Mouse (Mus musculus): ENCODE results near the gene Gm20532.

Gm20532 gene

DNA sequence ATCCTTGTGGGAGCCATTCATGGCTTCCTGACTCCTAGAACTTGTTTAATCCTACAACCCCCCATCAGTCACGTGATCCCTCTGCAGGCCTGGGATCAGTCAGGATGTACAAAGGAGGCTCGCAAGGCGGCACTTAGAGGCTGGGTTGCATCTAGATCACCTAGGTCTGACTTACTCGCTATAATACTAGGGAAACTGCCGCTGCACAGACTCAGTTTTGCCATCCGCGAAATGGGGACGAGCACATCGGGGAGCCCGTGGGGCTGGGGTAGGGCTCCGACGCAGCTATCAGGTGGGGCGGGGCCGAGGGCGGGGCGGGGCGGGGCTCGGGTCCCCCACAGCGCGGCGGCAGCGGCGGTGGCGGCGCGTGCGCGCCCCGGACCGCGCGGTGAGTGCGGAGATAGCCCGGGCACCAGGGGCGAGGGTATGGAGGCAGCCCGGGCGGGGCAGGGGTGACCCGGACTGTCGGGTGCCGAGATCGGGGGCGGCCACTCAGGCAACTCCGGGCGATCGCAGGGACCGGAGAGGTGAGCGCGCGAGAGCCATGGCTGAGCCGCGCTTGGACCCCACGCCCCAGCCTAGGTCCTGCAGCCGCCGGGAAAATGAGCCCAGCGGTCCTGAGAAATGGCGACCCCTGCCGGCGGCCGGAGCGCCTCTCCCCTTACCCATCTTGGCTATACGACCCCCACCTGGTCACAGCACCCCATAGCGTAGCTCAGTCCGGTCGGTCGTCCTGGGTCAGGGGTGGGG lies at the start of gene Gm20532:
Gene Gm20532 (plus strand): TSS at position 346 of the 750 bp plus-strand sequence.
- no peaks in the 10 kb centered on the region for H3K27me3 ChIP-seq (ENCODE audit: control insufficient read depth, insufficient read depth, low read length, poor library complexity, severe bottlenecking)
- H3K36me3 ChIP-seq (ENCODE audit: control insufficient read depth, insufficient read depth, low read length, poor library complexity, severe bottlenecking): no peaks in the 10 kb centered on the region
- DNase-seq (ENCODE audit: low read depth, low spot score): peak; percentile 51

DNA sequence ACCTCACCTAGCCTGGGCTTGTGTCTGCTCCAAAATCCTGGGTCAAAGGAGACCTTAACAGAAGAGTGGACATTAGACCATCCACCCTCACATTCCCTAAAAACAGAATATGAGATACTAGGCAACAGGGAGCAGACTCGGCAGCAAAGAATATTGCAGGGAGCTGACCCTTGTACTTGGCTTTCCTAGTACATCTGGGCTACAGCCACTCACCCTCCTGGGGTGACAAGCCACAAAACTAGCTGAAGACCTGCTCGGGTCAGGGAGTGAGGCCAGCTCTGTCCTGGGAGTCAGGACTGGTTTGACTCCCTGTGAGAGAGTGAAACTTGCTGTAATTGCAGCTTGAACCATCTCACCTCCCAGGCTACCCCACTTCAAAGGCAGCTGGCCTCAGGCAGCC lies 46.9 kb upstream of the Gm20532 start:
- DNase-seq (ENCODE audit: low read depth, low spot score): no peak
- no peaks in the 10 kb centered on the region for H3K27me3 ChIP-seq (ENCODE audit: control insufficient read depth, insufficient read depth, low read length, poor library complexity, severe bottlenecking)
- H3K36me3 ChIP-seq (ENCODE audit: control insufficient read depth, insufficient read depth, low read length, poor library complexity, severe bottlenecking): no peaks in the 10 kb centered on the region

DNA sequence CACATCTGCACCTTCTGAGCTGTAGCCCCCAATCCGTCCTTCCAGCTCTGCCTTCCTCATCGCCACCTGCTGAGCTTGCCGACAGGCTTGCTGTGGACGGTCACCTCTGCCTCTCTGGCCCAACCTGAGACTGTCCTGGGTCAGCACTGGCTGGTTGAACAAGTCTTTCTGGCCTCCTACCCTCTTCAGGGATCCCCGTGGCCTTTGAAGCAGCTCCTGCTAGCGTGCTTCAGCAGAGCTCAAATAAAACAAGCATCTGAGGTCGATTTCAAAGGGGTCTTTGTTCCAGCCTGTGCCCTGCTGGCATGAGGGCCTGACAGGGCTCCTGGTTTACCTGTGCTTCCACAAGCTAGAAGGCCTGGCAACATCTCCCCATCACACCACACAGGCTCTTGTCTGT lies 45.7 kb upstream of the Gm20532 start:
- DNase-seq (ENCODE audit: low read depth, low spot score): no peak
- no peaks in the 10 kb centered on the region for H3K36me3 ChIP-seq (ENCODE audit: control insufficient read depth, insufficient read depth, low read length, poor library complexity, severe bottlenecking)
- H3K27me3 ChIP-seq (ENCODE audit: control insufficient read depth, insufficient read depth, low read length, poor library complexity, severe bottlenecking): no peaks in the 10 kb centered on the region

DNA sequence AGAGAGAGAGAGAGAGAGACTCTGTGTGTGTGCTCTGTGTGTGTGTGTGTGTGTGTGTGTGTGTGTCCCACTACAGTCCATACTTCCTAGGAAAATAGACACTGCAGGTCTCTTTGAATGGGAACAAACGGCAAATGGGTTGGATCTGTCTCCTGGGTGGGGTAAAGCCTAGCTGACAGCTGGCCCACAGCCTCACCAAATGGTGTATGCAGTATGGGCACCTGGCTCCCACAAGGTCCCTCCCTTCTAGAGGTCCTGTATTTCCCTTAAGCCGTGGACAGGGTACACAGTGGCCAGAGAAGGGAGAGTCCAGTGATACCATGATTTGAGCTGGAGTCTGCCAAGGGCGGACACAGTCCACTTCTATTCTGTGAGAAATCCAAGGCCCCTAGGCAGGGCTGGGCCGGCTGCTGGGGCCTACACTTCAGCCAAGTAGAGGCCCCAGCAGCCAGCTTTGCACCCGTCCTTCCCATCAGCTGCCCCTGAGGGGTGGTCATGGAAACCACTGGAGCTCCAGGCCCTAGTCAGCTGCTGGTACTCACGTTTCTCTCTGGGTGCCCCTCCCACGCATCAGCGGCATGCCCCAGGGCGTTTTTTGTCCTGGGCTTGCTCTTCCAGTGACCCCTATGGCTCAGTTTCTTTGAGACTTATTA lies 45.1 kb upstream of the Gm20532 start:
- DNase-seq (ENCODE audit: low read depth, low spot score): no peak
- Histone ChIP-seq H3K36me3 (ENCODE audit: control insufficient read depth, insufficient read depth, low read length, poor library complexity, severe bottlenecking) (no peaks in the 10 kb centered on the region), H3K27me3 (ENCODE audit: control insufficient read depth, insufficient read depth, low read length, poor library complexity, severe bottlenecking) (no peaks in the 10 kb centered on the region)

DNA sequence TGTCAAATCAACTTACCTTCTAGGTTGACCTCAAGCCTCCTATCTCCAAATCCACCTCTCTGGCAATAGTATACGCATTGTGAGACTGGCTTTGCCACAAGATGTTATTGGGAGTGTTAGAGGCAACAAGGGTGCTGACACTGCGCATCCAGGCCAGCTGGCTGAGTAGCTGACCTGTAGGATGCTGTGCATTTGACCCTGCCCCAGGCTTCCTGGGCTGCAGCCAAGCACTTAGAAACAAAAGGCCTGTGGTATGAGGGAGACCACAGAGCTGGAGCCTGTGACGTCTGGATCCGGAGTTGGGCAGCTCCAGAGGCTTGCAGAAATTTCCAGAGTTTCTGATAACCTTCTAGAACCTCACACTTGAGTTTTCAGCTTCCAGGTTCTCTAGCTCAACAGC lies 43.3 kb upstream of the Gm20532 start:
- Histone ChIP-seq H3K36me3 (ENCODE audit: control insufficient read depth, insufficient read depth, low read length, poor library complexity, severe bottlenecking) (no peaks in the 10 kb centered on the region), H3K27me3 (ENCODE audit: control insufficient read depth, insufficient read depth, low read length, poor library complexity, severe bottlenecking) (no peaks in the 10 kb centered on the region)
- no peak for DNase-seq (ENCODE audit: low read depth, low spot score)

DNA sequence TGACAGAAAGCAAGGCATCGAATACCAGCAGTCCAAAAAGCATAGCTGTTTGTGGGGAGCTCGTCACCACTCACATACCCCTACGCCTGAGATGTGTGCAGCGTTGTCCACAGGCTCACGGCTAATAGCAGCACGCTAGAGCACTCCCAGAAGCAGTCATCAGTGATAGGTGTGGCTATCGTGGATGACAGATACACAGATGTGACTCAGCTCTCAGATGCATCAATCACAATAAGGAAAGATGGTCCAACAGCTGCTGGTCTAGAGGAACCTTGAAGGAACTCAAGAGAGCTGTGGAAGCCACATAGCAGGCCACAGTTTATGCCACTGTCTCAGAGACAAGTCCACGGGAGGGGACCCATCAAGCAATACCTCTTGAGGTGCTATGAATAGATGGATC lies 42.7 kb upstream of the Gm20532 start:
- Histone ChIP-seq H3K27me3 (ENCODE audit: control insufficient read depth, insufficient read depth, low read length, poor library complexity, severe bottlenecking) (no peaks in the 10 kb centered on the region), H3K36me3 (ENCODE audit: control insufficient read depth, insufficient read depth, low read length, poor library complexity, severe bottlenecking) (no peaks in the 10 kb centered on the region)
- no peak for DNase-seq (ENCODE audit: low read depth, low spot score)

DNA sequence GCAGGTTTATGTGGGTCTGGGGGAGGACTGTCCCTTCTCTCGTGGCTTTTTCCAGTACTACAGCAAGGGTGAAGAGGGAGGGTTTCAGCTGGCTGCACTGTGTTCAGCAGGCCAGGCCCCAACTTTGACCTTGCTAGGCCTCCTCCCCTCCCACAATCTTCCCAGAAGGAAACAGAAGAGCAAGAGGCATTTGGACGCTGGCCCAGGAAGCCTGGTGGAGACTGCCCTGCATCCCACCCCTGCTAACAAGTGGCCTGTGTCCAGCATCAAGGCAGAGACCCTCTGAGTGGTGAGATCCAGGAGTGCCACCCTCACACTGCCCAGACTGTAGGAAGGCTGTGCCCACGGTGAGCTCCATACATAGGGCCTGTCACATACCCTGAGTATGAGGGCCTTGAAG lies 42.2 kb upstream of the Gm20532 start:
- no peak for DNase-seq (ENCODE audit: low read depth, low spot score)
- no peaks in the 10 kb centered on the region for H3K36me3 ChIP-seq (ENCODE audit: control insufficient read depth, insufficient read depth, low read length, poor library complexity, severe bottlenecking)
- H3K27me3 ChIP-seq (ENCODE audit: control insufficient read depth, insufficient read depth, low read length, poor library complexity, severe bottlenecking): no peaks in the 10 kb centered on the region

DNA sequence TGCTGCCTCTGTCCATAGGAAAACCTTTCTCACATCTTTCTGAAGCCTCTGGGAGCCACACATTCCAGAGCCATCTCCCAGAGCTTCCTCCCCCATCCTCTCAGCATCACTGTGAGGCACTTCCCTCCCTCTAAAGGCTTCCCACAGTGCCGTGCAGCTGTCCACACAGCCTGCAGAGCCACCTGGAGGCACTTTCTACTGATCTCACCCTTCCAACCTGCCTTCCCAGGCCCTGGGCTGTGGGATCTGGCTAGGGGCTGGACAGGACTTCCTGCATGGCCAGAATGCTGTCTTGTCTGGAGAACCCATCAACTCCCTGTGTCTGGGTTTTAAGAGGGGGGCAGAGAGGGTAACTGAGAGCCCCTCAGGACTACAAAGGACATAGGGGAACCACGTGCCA lies 39.0 kb upstream of the Gm20532 start:
- DNase-seq (ENCODE audit: low read depth, low spot score): no peak
- no peaks in the 10 kb centered on the region for H3K27me3 ChIP-seq (ENCODE audit: control insufficient read depth, insufficient read depth, low read length, poor library complexity, severe bottlenecking)
- H3K36me3 ChIP-seq (ENCODE audit: control insufficient read depth, insufficient read depth, low read length, poor library complexity, severe bottlenecking): no peaks in the 10 kb centered on the region

DNA sequence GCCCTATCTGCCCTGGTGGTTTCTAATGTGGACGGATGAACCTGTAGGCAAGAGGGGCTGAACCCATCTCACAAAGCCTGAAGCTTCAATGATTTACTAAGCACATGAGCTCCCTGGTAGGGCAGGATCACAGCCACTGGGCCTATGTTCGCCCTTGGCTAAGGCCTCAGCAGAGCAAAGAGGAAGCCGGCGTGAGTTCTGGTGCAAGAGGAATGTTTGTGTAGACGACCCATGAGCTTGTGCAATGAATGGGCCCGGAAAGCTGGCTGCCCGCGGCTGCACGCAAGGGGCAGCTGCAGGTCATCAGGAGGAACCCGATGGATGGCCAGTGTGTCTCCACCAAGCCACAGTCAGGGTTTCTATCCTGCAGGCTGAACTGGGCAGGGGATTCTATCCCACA lies 36.6 kb upstream of the Gm20532 start:
- no peaks in the 10 kb centered on the region for H3K36me3 ChIP-seq (ENCODE audit: control insufficient read depth, insufficient read depth, low read length, poor library complexity, severe bottlenecking)
- DNase-seq (ENCODE audit: low read depth, low spot score): no peak
- H3K27me3 ChIP-seq (ENCODE audit: control insufficient read depth, insufficient read depth, low read length, poor library complexity, severe bottlenecking): no peaks in the 10 kb centered on the region

DNA sequence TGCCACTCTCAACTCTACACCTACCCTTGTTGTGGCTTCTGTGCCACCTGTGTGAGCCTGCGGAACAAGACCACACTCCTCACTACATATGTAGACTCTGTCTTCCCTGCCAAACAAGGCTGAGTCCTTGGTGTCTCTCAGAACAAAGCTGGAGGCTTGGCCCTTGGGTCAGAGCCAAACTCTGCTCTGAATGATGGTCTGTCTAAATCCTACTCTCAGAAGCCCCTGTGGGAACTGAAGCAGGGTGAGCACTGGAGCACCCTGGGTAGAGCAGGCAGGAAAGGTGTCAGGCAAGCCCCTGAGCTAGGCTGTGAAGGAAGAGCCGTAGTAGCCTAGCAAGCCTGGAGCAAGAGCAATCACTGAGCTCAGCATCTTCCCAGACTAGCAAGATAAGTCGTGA lies 36.2 kb upstream of the Gm20532 start:
- no peak for DNase-seq (ENCODE audit: low read depth, low spot score)
- no peaks in the 10 kb centered on the region for H3K27me3 ChIP-seq (ENCODE audit: control insufficient read depth, insufficient read depth, low read length, poor library complexity, severe bottlenecking)
- H3K36me3 ChIP-seq (ENCODE audit: control insufficient read depth, insufficient read depth, low read length, poor library complexity, severe bottlenecking): no peaks in the 10 kb centered on the region

DNA sequence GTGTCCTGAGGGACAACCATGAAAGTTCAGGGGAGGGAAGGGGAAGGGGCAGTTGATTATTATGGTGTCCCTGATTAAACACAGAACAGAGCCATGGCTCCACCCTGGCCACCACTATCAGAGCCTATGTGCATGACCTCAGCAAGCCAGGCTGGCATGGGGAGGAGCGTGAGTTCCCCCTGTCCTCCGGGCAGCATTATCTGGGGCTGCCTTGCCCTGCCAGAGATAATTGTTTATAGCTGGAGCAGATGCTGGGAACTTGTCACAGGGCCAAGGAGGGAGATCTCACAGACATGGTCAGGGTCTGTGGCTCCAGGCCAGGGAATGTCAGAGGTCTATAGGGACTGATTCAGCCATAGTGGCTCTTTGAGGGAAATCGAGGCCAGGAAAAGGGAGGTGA lies 35.7 kb upstream of the Gm20532 start:
- no peak for DNase-seq (ENCODE audit: low read depth, low spot score)
- no peaks in the 10 kb centered on the region for H3K36me3 ChIP-seq (ENCODE audit: control insufficient read depth, insufficient read depth, low read length, poor library complexity, severe bottlenecking)
- H3K27me3 ChIP-seq (ENCODE audit: control insufficient read depth, insufficient read depth, low read length, poor library complexity, severe bottlenecking): no peaks in the 10 kb centered on the region

DNA sequence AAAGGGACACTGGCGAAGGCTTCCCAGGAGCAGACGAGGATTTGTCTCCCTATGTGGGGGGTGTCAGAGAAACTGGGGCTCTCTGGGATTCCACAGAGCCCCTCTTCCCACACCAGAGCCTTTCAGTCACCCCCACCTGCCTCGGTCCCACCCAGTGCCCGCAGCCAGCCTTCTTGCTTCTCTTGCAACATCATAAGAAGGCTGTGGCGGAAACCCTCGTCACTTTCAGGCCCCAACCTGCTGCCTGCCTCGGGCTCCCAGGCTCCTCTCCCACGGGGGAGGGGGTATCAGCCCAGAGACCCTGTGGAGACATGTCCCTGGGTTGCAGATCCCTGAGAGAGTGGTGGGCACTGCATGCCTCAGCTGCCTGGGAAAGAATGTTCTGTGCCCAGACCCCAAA lies 35.0 kb upstream of the Gm20532 start:
- no peaks in the 10 kb centered on the region for H3K27me3 ChIP-seq (ENCODE audit: control insufficient read depth, insufficient read depth, low read length, poor library complexity, severe bottlenecking)
- no peaks in the 10 kb centered on the region for H3K36me3 ChIP-seq (ENCODE audit: control insufficient read depth, insufficient read depth, low read length, poor library complexity, severe bottlenecking)
- DNase-seq (ENCODE audit: low read depth, low spot score): no peak

DNA sequence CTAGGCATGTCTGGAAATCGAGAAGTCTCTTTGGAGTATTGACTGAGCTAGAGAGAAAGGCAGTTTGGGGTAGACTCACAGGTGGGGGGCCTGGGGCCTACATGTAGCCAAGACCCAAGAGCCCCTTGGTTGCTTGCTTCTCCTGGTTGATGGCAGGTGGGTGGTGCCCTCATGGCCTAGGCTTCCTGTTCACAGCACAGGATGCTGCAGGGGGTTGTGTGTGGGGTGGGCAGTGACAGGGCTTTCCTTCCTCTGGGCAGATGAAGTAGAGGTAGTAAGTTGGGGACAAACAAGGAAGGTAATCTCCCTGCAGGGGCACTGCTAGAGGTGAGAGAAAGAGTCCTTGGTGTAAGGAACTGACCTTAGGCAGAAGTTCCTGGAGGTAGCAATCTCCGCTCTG lies 34.4 kb upstream of the Gm20532 start:
- H3K27me3 ChIP-seq (ENCODE audit: control insufficient read depth, insufficient read depth, low read length, poor library complexity, severe bottlenecking): no peaks in the 10 kb centered on the region
- H3K36me3 ChIP-seq (ENCODE audit: control insufficient read depth, insufficient read depth, low read length, poor library complexity, severe bottlenecking): no peaks in the 10 kb centered on the region
- DNase-seq (ENCODE audit: low read depth, low spot score): no peak

DNA sequence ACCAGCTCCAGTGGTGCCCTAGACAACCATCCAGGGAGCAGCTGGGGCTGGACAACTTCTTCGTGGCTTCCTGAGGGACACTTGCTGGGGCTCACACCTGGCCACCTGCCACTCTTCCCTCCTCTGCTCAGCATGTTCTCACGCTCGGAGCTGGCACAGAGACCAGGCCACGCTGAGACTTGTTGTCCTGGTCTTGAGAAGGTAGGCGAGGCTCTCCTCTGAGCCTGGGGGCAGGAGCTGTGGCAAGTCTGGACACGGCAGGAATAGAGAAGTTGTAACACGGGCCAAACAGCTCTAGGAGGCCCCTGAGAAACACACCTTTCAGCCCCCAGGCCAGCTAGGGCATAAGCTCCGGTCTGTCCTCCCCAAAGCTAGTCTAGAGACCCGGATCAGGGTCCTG lies 32.5 kb upstream of the Gm20532 start:
- Histone ChIP-seq H3K27me3 (ENCODE audit: control insufficient read depth, insufficient read depth, low read length, poor library complexity, severe bottlenecking) (no peaks in the 10 kb centered on the region), H3K36me3 (ENCODE audit: control insufficient read depth, insufficient read depth, low read length, poor library complexity, severe bottlenecking) (no peaks in the 10 kb centered on the region)
- no peak for DNase-seq (ENCODE audit: low read depth, low spot score)

DNA sequence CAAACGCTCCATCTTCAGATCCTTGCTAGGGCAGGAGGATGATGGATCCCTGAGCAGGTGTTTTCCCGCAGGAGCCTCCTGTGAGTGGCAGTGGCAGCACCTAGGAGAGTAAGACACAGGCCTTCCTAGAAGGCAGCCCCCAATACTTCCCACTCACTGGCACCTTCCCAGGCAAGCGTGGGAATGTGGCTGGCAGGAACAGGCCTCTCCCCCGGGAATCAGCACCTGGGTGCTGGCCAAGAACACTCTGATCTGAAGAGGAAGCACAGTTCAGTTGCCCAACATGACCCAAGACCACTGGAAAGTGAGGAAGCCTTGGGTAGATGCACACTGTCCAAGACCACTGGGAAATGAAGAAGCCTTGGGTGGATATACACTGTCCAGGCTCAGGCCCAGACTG lies 31.4 kb upstream of the Gm20532 start:
- Histone ChIP-seq H3K36me3 (ENCODE audit: control insufficient read depth, insufficient read depth, low read length, poor library complexity, severe bottlenecking) (no peaks in the 10 kb centered on the region), H3K27me3 (ENCODE audit: control insufficient read depth, insufficient read depth, low read length, poor library complexity, severe bottlenecking) (no peaks in the 10 kb centered on the region)
- no peak for DNase-seq (ENCODE audit: low read depth, low spot score)

DNA sequence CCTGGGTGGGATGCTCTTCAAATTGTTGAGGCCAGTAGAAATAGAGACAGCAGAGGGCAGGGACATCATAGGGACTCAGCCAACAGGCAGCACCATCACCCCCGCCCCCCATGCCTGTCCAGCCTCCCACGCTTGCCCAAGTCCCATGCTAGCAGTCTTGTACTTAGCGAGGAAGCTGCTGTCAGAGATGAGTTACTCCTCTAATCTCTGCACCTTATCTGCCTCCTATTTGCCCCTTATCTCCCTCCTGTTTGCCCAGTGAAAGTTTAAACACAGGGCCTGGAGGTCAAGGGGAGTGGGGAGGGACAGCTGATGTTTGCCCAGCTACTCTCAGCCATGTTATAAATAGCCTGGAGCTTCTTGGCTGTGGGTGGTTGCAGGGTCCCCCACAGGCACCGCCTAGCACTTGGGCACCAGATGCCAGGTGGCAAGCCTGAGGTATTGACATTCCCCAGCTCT lies 29.9 kb upstream of the Gm20532 start:
- no peak for DNase-seq (ENCODE audit: low read depth, low spot score)

More for the DNA sequence above, 29.9 kb upstream of the Gm20532 start:
- Histone ChIP-seq H3K36me3 (ENCODE audit: control insufficient read depth, insufficient read depth, low read length, poor library complexity, severe bottlenecking) (no peaks in the 10 kb centered on the region), H3K27me3 (ENCODE audit: control insufficient read depth, insufficient read depth, low read length, poor library complexity, severe bottlenecking) (no peaks in the 10 kb centered on the region)

Measured in splenic B cell, adult 2 months (primary cell).